Mouse (Mus musculus) heart, adult 2 months (tissue): Measurements from ENCODE around the gene Akna.
A peak's percentile ranks its signal among the peaks of the same experiment; 100 is the strongest.

Source experiments
- CTCF ChIP-seq: fragments of 200-600 bp; IDR thresholded peaks from 2 replicates; pipeline ENCODE4 v1.8.1; 2022; ENCODE audit warnings: antibody characterized with exemption, mild to moderate bottlenecking, moderate library complexity
- EP300 ChIP-seq: fragments of 200-500 bp; IDR thresholded peaks from 2 replicates; pipeline ENCODE4 v1.6.1; 2011; ENCODE audit warnings: low read depth, low read length, control low read depth; ENCODE audit not compliant: insufficient read depth
- POLR2A ChIP-seq: fragments of 200-500 bp; IDR thresholded peaks from 2 replicates; pipeline ENCODE4 v1.6.1; 2011; ENCODE audit warnings: mild to moderate bottlenecking, low read depth, low read length, control low read depth; ENCODE audit not compliant: insufficient read depth

DNA sequence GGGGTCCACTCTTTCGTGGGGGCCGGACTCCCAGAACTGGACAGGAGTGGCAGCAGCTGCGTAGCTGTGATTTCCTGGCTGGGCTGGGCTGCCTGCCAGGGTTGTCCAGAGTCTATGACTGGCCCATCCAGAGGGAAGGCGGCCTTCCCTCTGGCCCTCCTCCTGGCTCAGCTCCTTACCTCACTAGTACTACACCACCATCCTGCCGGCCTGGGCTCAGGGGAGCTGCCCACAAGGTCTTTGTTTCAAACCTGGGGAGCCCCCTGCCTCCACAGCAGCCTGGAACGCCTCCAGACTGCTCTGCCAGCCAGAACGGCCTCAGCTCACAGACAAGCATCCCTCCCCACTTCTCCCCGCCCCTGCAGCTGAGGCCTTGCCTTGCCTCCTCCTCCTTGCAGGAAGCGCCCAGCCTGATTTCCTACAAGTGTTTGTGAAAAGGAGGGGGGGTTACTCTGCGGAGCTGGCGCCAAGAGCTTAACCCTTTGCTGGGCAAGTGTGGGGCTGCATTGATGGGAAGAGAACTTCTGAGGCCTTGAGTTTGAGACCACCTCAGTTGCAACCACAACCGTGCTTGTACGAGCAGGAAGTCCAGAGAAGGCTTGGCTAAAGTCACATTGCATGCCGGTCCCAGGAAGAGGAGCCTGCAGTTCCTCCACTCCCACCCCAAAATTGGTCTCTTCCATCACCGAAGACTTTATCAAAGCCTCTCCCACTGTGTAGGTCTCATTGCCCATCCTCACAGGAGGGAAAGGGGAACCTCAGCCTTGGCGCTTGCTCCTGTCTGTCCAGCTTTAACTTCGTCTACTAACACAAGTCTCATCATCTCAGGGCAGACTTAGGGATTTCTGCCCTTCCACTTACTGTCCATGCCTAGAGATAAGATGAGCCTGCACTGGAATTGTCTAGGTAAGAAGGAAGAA is at the start of gene Akna:
- TF ChIP-seq EP300 (0 out of 2 replicates have a peak, but pooled peaks have one; percentile 34), CTCF (no peak), POLR2A (no peak; the same call in none of the 2 replicates)
